Mouse (Mus musculus) hindbrain, embryonic 10.5 days (tissue): Measurements from ENCODE around the gene Cmbl. TPM values are rescaled to one million over a fixed set of nuclear protein-coding genes. Genes with fewer than 3 reads are reported as not detected.

Experiments
- DNase-seq: peaks from one replicate; pipeline ENCODE4 v3.0.0-alpha.2; 2017; ENCODE audit warnings: low spot score
- H3K27ac ChIP-seq: fragments of 300-500 bp; sonication (generic); 2 replicates; pipeline ENCODE4 v1.5.1; 2016; ENCODE audit warnings: mild to moderate bottlenecking, moderate library complexity
- H3K27me3 ChIP-seq: fragments of 300-500 bp; sonication (generic); 2 replicates; pipeline ENCODE4 v1.6.1; 2016; ENCODE audit warnings: mild to moderate bottlenecking; ENCODE audit not compliant: poor library complexity, insufficient read depth, severe bottlenecking
- H3K36me3 ChIP-seq: fragments of 300-500 bp; sonication (generic); 2 replicates; pipeline ENCODE4 v1.6.1; 2016; ENCODE audit warnings: mild to moderate bottlenecking, moderate library complexity
- H3K4me1 ChIP-seq: fragments of 300-500 bp; sonication (generic); replicated peaks from 2 replicates; pipeline ENCODE4 v1.6.1; 2016; ENCODE audit warnings: mild to moderate bottlenecking
- H3K4me3 ChIP-seq: fragments of 300-500 bp; sonication (generic); 2 replicates; pipeline ENCODE4 v1.5.1; 2016; ENCODE audit warnings: mild to moderate bottlenecking, moderate library complexity
- H3K9me3 ChIP-seq: fragments of 300-500 bp; sonication (generic); 2 replicates; pipeline ENCODE4 v1.6.1; 2016; ENCODE audit warnings: mild to moderate bottlenecking, moderate library complexity
- WGBS: fragments of 180-500 bp; shearing (Covaris S2); methylation state at CpG from one replicate; pipeline ENCODE4 v1.1.7; 2016; 5-methylcytosine and 5-hydroxymethylcytosine counted together
- polyA plus RNA-seq: library from polyadenylated mRNA; unstranded; fragments of >200 nt; fragmentation: Nextera tagmentation; extraction: Ambion mirVana; gene quantifications from 2 replicates; pipeline ENCODE4 v1.2.1, GENCODE M21; 2016

The Cmbl gene
- polyA plus RNA-seq, 1 experiment from 2014 or later: 1.6 TPM

DNA sequence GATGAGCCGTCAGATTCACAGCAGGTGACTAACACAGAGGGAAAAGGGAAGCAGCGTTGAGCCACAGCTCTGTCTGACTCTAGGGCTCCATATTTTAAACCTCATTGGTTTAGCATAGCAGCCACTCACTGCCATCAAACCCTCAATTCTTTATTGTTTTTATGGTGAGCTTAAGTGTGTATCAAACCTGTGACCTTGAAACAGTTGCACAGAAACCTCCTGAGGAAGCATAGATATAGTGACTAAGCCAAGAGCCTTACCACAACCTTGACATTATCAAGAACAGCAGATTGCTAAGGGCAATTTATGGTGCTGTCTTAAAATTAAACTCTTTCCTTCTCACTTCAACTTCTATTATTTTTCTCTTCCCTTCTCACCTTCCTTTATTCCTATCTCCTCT is 31.7 kb upstream of the Cmbl start:
- Histone ChIP-seq H3K27me3 (0 out of 2 replicates have a peak, but pooled peaks cover 4% of the 10 kb centered on the region), H3K27ac (no peak overlapping the region), H3K36me3 (no peaks in the 10 kb centered on the region), H3K9me3 (0 out of 2 replicates have a peak, but pooled peaks cover 2% of the 10 kb centered on the region), H3K4me3 (no peak overlapping the region), H3K4me1 (peaks cover 46% of the 10 kb centered on the region)
- 81% methylated on average over 2 of the region's 2 CpGs for WGBS
- no peak for DNase-seq

DNA sequence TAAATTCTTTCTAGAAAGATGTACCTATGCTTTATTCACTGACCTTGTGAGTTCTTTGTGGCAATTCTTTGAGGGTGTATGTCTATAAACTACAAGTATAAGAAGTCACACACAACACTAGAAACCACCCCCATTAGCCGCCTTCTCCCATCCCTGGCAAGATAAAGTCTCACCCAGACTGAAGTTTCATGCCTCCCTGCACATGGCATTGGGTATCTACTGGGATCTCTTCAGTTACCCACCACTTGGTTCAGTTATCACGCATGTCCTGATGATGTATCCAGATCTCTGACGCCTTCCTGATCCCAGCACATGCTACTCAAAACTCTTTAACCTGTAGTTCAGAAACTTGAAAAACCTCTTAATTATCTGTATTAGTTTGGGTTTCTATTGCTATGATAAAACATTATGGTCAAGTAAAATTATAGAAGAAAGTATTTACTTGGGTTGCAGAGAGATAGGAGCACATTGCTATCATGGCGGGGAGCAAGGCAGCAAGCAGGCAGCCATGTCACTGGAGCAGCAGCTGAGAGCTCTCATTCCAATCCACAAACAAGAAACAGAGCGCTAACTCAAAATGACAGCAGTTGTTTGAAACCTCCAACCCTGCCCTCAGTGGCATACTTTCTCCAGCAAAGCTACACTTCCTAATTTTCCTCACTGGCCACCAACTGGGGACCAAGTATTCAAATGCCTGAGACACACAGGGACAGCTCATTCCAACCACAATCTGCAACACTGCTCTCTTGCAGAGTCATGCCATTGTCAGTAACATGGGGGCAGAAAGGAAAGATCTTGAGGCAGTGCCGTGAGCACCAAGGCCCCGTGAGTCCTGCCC is 30.5 kb upstream of the Cmbl start:
- peaks cover 35% of the 10 kb centered on the region for H3K4me1 ChIP-seq
- 0 out of 2 replicates have a peak, but pooled peaks cover 2% of the 10 kb centered on the region for H3K9me3 ChIP-seq
- WGBS: 75% methylated on average over 7 of the region's 7 CpGs
- no peak overlapping the region for H3K4me3 ChIP-seq
- H3K27me3 ChIP-seq: 0 out of 2 replicates have a peak, but pooled peaks cover 9% of the 10 kb centered on the region
- H3K36me3 ChIP-seq: no peaks in the 10 kb centered on the region
- H3K27ac ChIP-seq: peak overlapping the region; percentile 83
- DNase-seq: no peak

DNA sequence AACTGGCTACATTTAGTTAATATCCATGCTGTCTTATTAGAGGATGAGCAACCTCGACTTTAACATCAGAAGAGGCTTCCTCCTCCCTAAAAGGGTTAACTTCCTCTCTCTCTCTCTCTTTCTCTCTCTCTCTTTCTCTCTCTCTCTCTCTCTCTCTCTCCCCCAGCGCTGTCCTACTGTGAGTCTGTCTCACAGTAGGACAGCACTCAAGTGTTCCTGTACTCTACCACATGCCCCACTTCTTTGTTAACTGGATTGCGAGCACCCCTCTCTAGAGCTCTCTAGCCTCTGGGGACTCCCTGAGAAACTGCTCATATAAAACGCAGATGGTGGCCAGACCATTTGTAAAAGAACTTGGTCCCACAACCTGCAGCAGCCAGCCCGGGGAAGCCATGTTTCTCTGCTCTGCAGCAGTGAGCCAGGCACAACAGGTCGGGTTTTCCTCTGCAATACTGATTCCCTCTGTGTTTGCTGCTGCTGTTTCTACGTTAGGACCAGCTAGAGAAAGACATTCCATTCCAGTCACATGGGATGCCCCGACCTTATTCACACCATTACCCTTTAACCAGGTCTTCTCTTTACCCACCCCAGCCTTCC is 29.8 kb upstream of the Cmbl start:
- H3K36me3 ChIP-seq: no peaks in the 10 kb centered on the region
- peaks cover 35% of the 10 kb centered on the region for H3K4me1 ChIP-seq
- 0 out of 2 replicates have a peak, but pooled peaks cover 9% of the 10 kb centered on the region for H3K27me3 ChIP-seq
- 0 out of 2 replicates have a peak, but pooled peaks cover 2% of the 10 kb centered on the region for H3K9me3 ChIP-seq
- no peak for DNase-seq
- 22% methylated on average over 8 of the region's 8 CpGs for WGBS
- peak overlapping the region; percentile 23 for H3K4me3 ChIP-seq
- peak overlapping the region; percentile 83 for H3K27ac ChIP-seq

DNA sequence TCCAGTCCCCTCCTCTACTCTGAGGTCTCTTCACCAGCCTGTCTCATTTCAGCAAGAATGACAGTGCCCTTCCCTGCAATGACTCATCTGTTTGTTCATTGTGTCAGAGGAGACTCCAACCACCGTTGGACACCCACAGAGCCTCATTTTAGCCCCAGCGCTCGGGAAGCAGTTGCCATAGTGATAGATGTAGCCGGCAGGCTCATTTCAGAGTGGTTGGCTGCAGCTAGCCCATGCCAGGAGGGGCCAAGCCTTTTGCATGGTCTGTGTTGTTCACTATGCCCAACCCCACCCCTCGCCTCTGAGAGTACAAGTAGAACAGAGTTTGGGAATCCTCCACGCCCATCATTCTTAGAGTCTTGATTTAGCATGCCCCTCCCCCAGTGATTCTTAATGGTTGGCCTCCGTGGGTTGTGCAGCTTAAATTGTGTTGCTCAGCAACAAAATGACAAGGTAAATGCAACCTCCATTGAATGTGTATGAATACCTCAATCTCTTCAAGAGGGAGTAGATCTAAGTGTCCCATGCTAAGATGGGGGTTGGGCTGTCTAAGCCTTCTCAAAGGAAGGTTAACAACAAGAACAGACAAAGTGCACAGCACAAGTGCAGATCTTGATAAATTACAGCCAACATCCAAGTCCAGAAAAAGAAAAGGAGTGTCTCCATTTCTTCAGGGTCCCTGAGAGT is 29.0 kb upstream of the Cmbl start:
- Histone ChIP-seq H3K4me1 (peaks cover 41% of the 10 kb centered on the region), H3K4me3 (peak overlapping the region; percentile 23)
- 11% methylated on average over 7 of the region's 7 CpGs for WGBS

DNA sequence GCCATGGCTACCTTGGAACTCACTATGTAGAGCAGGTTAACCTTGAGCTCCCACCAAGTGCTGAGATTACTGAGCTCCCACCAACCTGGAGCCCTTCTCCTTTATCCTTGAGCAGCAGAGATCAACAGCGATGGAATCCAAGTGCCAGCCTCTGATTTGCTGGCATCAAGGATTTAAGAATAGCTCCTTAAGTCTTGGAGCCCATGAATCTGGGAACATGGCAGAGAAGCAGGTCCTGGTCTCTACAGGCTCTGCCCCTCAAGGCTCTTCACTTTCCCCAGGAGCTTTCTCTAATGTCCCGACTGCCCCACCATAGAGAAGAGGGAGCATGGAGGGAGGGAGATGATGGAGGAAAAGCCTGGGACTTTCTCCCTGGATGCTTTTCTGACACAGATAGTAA is 27.5 kb upstream of the Cmbl start:
- H3K27me3 ChIP-seq: 0 out of 2 replicates have a peak, but pooled peaks cover 9% of the 10 kb centered on the region
- H3K9me3 ChIP-seq: 0 out of 2 replicates have a peak, but pooled peaks cover 2% of the 10 kb centered on the region
- H3K36me3 ChIP-seq: no peaks in the 10 kb centered on the region
- no peak overlapping the region for H3K4me3 ChIP-seq
- H3K27ac ChIP-seq: no peak overlapping the region
- 91% methylated on average over 2 of the region's 2 CpGs for WGBS
- peaks cover 51% of the 10 kb centered on the region for H3K4me1 ChIP-seq
- no peak for DNase-seq

More for the DNA sequence above, 29.0 kb upstream of the Cmbl start:
- Histone ChIP-seq H3K36me3 (no peaks in the 10 kb centered on the region), H3K9me3 (0 out of 2 replicates have a peak, but pooled peaks cover 2% of the 10 kb centered on the region), H3K27me3 (0 out of 2 replicates have a peak, but pooled peaks cover 9% of the 10 kb centered on the region), H3K27ac (peak overlapping the region; percentile 83)
- peak; percentile 82 for DNase-seq

DNA sequence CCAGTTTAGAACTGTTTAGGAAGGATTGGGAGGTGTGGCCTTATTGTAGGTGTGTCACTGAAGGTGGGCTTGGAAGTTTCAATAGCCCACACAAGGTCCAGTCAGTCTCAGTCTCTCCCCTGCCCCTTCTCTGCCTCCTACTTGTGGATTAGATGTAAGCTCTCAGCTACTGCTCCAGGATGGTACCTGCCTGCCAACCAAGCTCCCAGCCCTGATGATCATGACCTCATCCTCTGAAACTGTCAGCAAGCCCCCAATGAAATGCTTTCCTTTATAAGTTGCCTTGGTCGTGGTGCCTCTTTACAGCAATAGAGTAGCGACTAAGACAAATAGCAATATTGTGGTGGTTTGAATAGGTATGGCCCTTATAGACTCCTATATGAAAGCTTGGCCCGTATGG is 26.8 kb upstream of the Cmbl start:
- Histone ChIP-seq H3K36me3 (no peaks in the 10 kb centered on the region), H3K4me3 (no peak overlapping the region), H3K4me1 (peaks cover 57% of the 10 kb centered on the region), H3K9me3 (0 out of 2 replicates have a peak, but pooled peaks cover 2% of the 10 kb centered on the region), H3K27ac (no peak overlapping the region), H3K27me3 (0 out of 2 replicates have a peak, but pooled peaks cover 9% of the 10 kb centered on the region)
- 89% methylated on average over 3 of the region's 3 CpGs for WGBS
- no peak for DNase-seq

DNA sequence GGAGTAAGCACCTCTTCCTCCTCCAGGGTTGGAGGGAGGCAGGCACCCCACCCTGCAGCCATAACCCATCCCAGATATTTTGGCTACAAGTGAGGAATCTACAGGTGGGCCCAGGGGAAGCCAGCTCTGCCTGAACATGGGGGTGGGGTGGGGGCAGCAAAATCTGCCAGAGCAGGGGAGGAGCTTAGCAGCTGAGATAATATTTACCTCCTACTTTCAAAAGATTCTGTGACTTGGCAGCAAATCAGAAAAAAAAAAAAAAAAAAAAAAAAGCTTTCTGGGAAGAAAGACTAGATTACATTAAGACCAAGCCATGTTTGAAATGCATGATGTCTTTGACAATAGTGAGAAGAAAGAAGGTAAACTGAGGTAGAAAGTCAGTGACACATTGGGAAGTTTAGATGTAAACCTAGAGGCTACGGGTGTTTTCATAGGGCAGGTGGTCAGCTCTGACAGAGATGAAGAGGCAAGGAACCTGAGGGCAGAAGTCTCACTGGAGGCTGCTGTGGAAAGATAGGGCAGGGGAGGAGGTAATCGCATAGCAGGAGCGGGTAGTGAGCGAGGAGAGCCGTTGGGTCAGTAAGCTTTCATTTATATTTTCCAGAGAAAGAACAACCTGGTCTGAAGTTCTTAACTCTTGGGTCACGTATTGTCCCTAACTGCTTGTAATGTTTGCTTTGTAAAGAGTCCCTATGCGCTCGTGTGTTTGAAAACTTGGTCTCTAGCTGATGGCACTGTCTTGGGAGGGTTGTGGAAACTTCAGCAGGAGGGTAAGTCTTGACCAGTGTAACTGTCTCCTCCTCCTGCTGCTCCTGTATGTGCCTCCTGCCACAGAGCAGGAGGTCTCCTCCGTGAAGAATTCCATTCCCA is 25.3 kb upstream of the Cmbl start:
- Histone ChIP-seq H3K4me3 (no peak overlapping the region), H3K27me3 (0 out of 2 replicates have a peak, but pooled peaks cover 9% of the 10 kb centered on the region), H3K27ac (no peak overlapping the region), H3K9me3 (0 out of 2 replicates have a peak, but pooled peaks cover 2% of the 10 kb centered on the region), H3K36me3 (no peaks in the 10 kb centered on the region), H3K4me1 (peaks cover 56% of the 10 kb centered on the region)
- DNase-seq: no peak
- WGBS: 71% methylated on average over 9 of the region's 9 CpGs

DNA sequence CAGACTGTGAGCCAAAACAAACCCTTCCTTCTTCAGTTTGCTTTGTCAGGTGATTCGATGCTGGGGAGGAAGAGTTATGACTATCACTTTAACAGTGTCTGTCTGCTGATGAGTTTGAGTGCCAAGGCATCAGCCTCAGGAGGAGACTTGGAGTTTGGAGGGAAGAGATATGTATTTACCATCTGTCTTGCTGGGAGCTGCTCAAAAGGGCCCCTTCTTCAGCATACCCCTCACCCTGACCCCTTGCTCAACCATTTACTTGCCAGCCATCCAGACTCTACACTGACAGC is 24.7 kb upstream of the Cmbl start:
- WGBS: 81% methylated on average over 1 of the region's 1 CpGs
- no peak for DNase-seq
- H3K36me3 ChIP-seq: no peaks in the 10 kb centered on the region
- peaks cover 50% of the 10 kb centered on the region for H3K4me1 ChIP-seq
- 0 out of 2 replicates have a peak, but pooled peaks cover 9% of the 10 kb centered on the region for H3K27me3 ChIP-seq
- H3K9me3 ChIP-seq: 0 out of 2 replicates have a peak, but pooled peaks cover 2% of the 10 kb centered on the region
- no peak overlapping the region for H3K27ac ChIP-seq
- H3K4me3 ChIP-seq: no peak overlapping the region

DNA sequence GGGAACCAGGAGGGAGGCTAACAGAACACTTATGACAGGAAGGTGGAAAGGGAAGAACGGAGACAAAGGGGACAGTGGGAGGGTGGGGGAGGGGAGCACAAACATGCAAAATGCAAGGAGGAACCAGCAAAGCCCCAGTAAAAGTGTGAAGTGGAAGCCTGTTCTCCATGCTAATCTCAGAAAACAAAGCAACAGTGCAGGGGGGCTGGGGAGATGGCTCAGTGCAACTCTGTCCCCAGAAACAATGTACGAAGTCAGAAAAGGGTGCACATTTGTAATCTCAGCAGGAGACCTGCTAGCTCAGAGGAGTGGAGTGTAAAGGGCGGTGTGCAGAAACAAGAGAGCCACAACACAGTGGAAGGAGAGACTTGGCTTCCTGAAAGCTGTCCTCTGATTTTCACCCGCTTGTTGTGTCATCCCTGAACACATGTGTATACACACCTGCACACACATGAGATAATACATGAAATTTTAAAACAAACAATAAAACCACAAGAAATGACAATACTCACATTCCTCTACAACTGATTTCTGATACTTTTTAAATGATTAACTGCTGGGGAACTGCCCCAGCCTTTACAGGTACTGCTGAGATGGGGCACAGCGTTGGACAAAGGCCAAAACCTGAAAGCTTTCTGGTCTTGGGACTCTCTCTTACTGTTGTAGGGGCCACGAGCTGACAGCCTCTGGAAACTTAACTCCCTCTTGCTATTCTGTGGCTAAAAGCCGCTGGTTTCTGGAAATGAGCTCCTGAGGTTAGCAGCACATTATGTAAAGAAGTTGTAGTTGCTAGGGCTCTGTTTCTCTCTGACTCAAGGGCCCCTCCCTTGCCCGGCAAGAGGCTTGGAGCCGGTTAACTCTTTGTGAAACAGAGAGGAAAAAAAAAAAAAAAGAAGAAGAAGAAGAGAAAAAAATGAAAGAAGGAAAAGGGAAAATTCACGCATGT is 22.9 kb upstream of the Cmbl start:
- 0 out of 2 replicates have a peak, but pooled peaks cover 9% of the 10 kb centered on the region for H3K27me3 ChIP-seq
- peak overlapping the region; percentile 85 for H3K27ac ChIP-seq
- no peaks in the 10 kb centered on the region for H3K36me3 ChIP-seq
- WGBS: 7% methylated on average over 10 of the region's 10 CpGs
- peaks cover 32% of the 10 kb centered on the region for H3K4me1 ChIP-seq
- peak overlapping the region; percentile 18 for H3K4me3 ChIP-seq
- DNase-seq: peak; percentile 58
- H3K9me3 ChIP-seq: 0 out of 2 replicates have a peak, but pooled peaks cover 2% of the 10 kb centered on the region

DNA sequence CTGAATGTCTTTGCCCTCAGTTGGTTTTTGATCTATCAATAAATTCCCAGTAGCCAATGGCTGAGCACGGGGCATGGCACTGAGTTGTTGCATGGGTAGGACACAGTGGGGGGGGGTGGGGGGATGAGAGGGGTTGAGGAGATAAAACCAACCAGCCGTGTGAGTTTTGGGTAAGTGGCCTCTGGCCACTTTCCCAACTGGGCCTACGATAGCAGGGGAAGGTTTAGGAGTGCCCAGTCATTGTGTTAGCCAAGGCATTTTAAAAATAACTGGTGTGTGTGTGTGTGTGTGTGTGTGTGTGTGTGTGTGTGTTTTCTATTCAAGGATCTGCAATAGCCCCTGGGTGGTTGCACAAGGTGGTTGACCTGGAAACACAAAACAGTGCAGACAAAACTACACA is 21.9 kb upstream of the Cmbl start:
- Histone ChIP-seq H3K36me3 (no peaks in the 10 kb centered on the region), H3K4me3 (no peak overlapping the region), H3K4me1 (peaks cover 31% of the 10 kb centered on the region), H3K27me3 (0 out of 2 replicates have a peak, but pooled peaks cover 7% of the 10 kb centered on the region), H3K9me3 (0 out of 2 replicates have a peak, but pooled peaks cover 2% of the 10 kb centered on the region), H3K27ac (peak overlapping the region; percentile 64)
- 12% methylated on average over 3 of the region's 3 CpGs for WGBS
- no peak for DNase-seq

DNA sequence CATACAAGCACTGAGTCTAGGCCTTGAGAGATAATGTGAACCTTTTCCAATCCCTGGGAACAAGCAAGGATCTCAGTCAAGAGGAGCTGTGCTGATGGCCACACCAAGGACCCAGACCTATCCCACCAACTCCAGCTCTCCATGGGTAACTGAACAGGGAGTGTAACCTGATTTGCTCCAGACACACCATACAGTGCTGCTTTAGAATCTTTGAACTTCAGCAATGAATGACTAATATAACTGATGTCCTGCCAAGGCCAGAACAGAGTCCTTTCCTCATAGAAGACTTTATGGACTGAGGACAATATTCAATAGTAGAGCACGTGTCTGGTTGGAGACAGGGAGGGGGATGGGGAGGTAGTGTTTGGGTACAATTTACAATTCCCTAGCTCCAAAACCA is 20.1 kb upstream of the Cmbl start:
- H3K36me3 ChIP-seq: no peaks in the 10 kb centered on the region
- no peak overlapping the region for H3K27ac ChIP-seq
- 79% methylated on average over 1 of the region's 1 CpGs for WGBS
- no peaks in the 10 kb centered on the region for H3K27me3 ChIP-seq
- no peak overlapping the region for H3K4me3 ChIP-seq
- peaks cover 31% of the 10 kb centered on the region for H3K4me1 ChIP-seq
- no peaks in the 10 kb centered on the region for H3K9me3 ChIP-seq
- DNase-seq: no peak
